Mouse (Mus musculus) cerebellum, adult (tissue): ENCODE results near the gene Efna2.
"Not testable (repeated sequence)": the region's sequence is repeated elsewhere in the genome, so short reads cannot be mapped to it uniquely, and the experiment has no call there.

Experiments used
- ATAC-seq: cut with Nextera tagmentation; 2 replicates; pipeline ENCODE4 v1.9.2; 2017; ENCODE audit warnings: mild to moderate bottlenecking, moderate library complexity, mixed read lengths; ENCODE audit not compliant: insufficient number of reproducible peaks, low FRiP score, low TSS enrichment

Gene Efna2

GRCm38 (mm10) chr10:80166136-80166535 is 13.1 kb upstream of the Efna2 start:
- not testable (repeated sequence) for ATAC-seq

DNA sequence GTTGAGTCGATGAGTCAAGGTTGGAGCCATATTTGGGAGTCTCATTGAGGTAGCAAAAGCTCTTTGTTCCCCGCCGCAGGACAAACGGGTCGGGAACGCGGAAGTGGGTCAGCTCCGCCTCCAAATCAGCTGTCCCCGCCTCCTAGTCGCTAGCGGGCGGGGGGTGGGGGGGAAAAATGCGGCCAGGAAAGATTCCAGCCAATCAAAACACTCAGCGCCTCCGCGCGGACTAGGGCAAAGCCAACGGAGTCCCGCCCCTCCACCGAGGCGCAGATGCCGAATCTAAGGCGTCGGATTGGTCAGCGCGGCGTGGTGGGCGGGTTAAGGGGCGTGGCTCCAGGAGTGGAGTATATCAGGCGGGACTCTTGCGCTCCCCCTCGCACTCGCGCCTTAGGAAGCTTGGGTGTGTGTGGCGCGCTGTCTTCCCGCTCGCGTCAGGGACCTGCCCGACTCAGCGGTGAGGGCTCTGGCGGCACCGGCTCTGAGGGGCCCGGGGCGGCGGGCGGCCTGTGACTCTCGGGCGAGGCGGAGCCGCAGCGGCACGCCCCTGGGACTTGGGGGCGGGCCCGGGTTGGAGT is 11.7 kb upstream of the Efna2 start:
- ATAC-seq: peak; percentile 72

DNA sequence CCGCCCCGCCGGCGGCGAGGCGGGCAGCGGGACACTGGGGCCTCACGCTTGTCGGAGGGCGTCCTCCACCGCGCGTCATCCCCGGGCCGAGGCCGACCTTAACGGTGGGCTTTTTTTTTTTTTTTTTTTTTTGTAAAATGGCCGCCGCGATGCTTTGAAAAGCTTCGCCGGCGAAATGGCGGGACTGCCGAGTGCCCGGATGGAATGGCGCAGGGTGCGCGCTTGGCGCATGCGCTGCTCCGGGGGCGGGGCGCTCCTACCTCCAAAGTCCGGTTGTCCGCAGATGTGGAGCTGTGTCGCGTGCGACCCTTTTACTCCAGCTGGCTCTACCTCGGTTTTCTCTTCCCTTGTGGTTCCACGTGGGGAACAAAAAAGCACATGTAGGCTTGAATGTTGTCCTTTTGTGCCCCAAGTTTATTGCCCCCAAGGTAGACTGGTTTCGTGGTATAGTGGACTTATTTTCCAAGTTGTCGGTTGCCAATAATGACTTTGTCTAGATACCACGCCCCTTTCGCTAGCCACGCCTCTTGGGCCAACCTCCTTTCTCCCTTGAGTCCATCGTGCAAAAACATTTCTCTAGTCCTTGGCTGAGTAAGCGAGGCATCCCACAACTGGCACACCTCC is 11.1 kb upstream of the Efna2 start:
- ATAC-seq: peak; percentile 20; the same call in 1 of the 2 replicates

DNA sequence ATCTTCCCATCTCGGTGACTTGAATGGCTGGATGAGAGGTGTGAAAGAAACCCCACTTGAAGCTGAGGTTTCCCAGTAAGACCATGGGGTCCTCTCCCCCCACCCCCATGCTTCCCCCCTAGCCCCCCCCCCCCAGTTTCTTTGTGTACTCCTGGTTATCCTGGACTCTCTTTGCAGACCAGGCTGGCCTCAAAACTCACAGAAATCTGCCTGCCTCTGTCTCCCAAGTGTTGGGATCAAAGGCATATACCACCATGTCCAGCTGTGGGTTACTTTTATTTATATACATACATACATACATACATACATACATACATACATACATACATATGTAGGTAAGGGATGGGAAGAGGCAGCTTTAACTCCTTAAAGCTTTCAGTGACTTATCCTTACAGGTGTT is 10.2 kb upstream of the Efna2 start:
- no peak for ATAC-seq

DNA sequence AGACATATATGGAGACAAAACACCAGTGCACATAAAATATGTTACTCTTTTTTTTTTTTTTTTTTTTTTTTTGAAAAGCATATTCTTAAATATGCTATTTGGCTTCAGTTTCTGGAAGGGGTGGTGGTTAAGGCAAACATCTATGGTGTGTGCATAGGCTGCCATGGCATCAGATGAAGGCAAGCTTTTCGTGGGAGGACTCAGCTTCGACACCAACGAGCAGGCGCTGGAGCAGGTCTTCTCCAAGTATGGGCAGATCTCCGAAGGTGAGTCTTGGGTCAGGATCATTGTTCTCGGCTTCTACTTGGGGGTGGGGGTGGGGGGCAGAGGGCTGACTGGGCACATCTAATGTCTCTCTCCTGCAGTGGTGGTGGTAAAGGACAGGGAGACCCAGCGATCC is 9.6 kb upstream of the Efna2 start:
- ATAC-seq: no peak

DNA sequence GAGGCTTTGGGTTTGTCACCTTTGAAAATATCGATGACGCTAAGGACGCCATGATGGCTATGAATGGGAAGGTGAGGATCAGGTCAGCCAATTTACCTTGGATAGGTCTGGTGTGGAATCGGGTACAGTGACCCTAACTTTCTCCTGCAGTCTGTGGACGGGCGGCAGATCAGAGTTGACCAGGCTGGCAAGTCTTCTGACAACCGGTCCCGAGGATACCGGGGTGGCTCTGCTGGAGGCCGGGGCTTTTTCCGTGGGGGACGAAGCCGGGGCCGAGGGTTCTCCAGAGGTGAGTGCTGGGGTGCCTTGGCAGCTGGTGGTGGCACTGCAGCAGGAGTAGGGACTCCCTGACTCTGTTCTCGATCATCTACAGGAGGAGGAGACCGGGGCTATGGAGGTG is 9.2 kb upstream of the Efna2 start:
- ATAC-seq: no peak

GRCm38 (mm10) chr10:80170601-80171021 is 8.7 kb upstream of the Efna2 start:
- ATAC-seq: no peak

GRCm38 (mm10) chr10:80171252-80171651 is 8.0 kb upstream of the Efna2 start:
- no peak for ATAC-seq

- ATAC-seq: no peak
Measured at GRCm38 (mm10) chr10:80171760-80172526, 7.3 kb upstream of the Efna2 start.

DNA sequence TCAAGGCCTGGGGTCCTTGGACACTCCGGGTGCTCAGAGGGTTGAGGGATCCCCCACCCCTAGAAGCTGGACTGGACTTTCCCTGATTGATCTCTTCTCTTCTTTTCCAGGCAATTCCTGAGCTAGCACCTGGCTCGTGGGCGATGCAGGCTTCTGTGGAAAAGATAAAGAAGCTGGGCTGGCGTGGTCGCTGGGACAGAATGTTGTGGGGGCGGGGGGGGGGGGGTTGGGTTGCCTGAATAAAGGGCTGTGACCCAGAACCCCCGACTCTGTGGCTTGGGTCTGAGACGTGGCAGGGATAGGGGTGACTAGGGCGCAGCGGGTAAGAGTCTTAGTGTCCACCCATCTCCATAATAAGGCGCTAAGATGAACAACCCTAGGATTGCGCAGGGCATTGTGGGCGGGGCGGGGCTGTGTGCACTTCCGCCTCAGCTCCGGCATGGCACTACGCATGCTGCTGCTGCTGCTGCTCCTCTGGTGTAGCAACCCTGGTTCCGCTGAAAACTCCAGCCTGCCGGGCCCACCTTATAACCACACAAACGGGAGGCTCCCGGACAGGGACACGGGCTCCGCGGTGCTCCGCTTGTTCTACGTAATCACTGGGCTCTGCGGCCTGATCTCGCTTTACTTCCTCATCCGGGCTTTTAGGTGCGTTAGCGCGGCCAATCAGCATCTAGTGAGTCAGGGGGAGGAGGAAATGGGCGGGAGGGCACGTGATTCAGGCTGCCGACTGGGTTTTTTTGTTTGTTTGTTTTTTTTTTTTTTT is 6.6 kb upstream of the Efna2 start, which contains the start of gene 1600002K03Rik:
Gene 1600002K03Rik (plus strand): TSS at position 418 of the 766 bp plus-strand sequence.
- peak; percentile 34; the same call in 1 of the 2 replicates for ATAC-seq

DNA sequence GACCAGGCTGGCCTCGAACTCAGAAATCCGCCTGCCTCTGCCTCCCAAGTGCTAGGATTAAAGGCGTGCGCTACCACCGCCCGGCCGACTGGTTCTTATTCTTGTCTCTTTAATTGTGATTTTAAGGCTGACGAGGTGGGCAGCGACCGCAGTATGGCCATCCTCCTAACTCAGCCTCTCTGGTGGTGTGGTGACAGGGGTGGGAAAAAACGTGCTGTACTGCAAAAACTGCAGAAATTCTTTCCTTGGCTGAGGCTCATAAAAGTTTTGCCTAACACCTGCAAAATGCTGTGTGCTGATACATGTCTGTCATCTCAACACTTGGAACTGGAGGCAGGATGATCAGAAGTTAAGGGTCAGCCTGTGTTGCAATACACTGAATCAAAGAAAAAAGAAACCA is 5.9 kb upstream of the Efna2 start:
- no peak for ATAC-seq

GRCm38 (mm10) chr10:80173955-80174640 is 5.2 kb upstream of the Efna2 start:
- ATAC-seq: no peak

DNA sequence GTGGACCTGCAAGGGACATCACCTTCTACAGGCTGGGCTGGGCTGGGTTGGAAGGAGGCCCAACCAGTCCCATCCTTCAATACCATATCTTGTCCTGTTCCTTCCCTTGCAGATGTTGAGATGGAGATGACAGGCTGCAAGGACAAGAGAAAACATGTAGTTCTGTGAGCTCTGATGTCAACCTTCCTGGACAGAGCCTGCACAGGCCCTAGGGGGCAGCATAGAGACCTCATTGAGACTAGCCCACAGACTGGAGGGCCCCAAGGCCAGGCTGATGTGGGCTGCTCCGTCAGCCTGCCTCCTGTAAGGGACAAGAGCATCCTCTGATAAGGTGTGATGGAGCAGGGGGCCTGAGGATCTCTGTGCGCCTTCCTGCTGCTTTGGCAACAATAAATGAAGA is 4.6 kb upstream of the Efna2 start:
- ATAC-seq: no peak

GRCm38 (mm10) chr10:80175536-80176269 is 3.6 kb upstream of the Efna2 start:
- ATAC-seq: no peak

GRCm38 (mm10) chr10:80176270-80176834 is 2.9 kb upstream of the Efna2 start:
- ATAC-seq: no peak

DNA sequence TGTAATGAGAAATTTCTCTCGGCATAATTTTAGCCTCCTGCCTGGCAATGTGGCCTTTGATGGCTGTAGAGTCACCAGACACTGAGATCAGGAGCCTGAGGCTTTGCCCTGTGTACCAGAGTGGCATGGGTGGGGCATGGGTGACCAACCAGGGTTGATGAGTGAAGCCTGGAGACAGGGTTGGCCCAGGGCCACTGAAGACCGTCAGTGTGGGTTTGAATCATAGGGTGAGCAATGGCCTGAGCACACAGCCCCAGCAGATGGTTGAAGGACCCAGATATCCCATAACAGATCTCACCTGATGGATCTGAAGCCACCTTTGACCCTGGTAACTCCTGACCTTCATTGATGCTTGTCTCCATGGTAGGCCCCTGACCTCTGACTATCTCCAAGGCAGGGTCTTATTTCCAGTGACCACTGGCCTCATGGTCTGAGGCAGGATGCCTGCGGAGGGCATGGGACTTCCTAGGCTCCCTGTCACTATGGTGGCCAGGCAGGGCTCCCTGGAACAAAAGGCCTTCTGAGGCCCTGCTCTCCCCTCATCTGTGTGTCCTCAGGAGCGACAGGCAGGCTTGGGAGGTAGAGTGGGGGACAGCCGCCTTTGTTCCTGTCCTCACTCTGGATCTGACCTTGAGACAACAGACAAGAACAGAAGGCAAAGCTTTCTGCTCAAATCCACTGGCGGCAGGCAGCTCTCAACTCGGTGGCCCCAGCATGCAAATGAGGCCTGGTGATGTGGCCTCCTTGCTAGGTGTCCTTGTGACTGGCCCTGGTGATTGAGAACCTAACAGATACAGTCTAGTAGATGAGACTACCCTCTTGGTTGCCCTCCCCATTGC is 1.6 kb upstream of the Efna2 start:
- ATAC-seq: no peak

- ATAC-seq: no peak
Measured at GRCm38 (mm10) chr10:80180288-80180687, 1.0 kb downstream of the Efna2 start.

DNA sequence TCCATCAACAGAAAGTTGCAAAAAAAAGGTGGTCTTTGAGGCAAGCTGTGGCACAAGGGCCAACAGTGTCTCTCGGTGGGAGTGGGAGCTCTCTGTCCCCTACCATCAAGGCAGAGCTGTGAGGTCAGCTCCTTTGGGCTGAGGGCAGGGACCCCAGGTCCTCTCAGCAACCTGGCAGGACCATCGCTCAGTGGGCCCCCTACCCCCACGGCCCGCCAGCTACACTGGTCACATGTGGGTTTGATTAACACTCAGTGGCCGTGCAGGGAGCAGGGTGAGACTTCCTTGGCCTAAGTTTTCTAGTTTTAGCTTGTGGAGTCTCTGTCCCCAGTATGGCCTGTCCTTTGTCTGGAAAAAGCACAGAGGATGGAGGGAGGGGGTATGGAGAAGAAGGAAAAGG is 1.5 kb downstream of the Efna2 start:
- ATAC-seq: no peak
